Mouse (Mus musculus): ENCODE results near the gene Cabp7.

GRCm38 (mm10) chr11:4789691-4790090 lies 43.1 kb upstream of the Cabp7 start:
- no peak for TF ChIP-seq TAL1 (IDR thresholded peaks at IDR 0.05; ENCODE audit: low read length)
- TF ChIP-seq GATA1 (IDR thresholded peaks at IDR 0.05; ENCODE audit: low read length), result no peak
